Mouse (Mus musculus): Measurements from ENCODE around the gene Cplx3.

GRCm38 (mm10) chr9:57650786-57651311 lies 44.8 kb upstream of the Cplx3 start:
- TF ChIP-seq CTCF (IDR thresholded peaks at IDR 0.05; ENCODE audit: low read depth) (no peak), EP300 (IDR thresholded peaks at IDR 0.05; ENCODE audit: low read depth) (no peak)
